Mouse (Mus musculus) liver, embryonic 13.5 days (tissue): ENCODE data around the gene Kif5c. TPM values are rescaled to one million over a fixed set of nuclear protein-coding genes. Genes with fewer than 3 reads are reported as not detected.

Experiments used
- ATAC-seq: fragments of 200-750 bp; cut with Nextera tagmentation; 2 replicates; pipeline ENCODE4 v1.8.0; 2017; ENCODE audit warnings: low read depth, mild to moderate bottlenecking, moderate number of reproducible peaks, moderate library complexity
- DNase-seq: peaks from one replicate; pipeline ENCODE4 v3.0.0; 2022
- H3K27ac ChIP-seq: fragments of 300-500 bp; sonication (generic); 2 replicates; pipeline ENCODE4 v1.5.1; 2015; ENCODE audit warnings: moderate library complexity, mild to moderate bottlenecking, inconsistent platforms
- H3K27me3 ChIP-seq: fragments of 300-500 bp; sonication (generic); 2 replicates; pipeline ENCODE4 v1.6.1; 2015; ENCODE audit warnings: mild to moderate bottlenecking, inconsistent platforms
- H3K36me3 ChIP-seq: fragments of 300-500 bp; sonication (generic); 2 replicates; pipeline ENCODE4 v1.6.1; 2015; ENCODE audit warnings: mild to moderate bottlenecking, inconsistent platforms
- H3K4me1 ChIP-seq: fragments of 300-500 bp; sonication (generic); replicated peaks from 2 replicates; pipeline ENCODE4 v1.6.1; 2015; ENCODE audit warnings: inconsistent platforms
- H3K4me2 ChIP-seq: fragments of 300-500 bp; sonication (generic); 2 replicates; pipeline ENCODE4 v1.6.1; 2015; ENCODE audit warnings: inconsistent platforms, mild to moderate bottlenecking, moderate library complexity
- H3K4me3 ChIP-seq: fragments of 300-500 bp; sonication (generic); replicated peaks from 2 replicates; pipeline ENCODE4 v1.5.1; 2015; ENCODE audit warnings: mild to moderate bottlenecking, inconsistent platforms
- H3K9ac ChIP-seq: fragments of 300-500 bp; sonication (generic); 2 replicates; pipeline ENCODE4 v1.6.1; 2015; ENCODE audit warnings: mild to moderate bottlenecking, inconsistent platforms
- H3K9me3 ChIP-seq: fragments of 300-500 bp; sonication (generic); replicated peaks from 2 replicates; pipeline ENCODE4 v1.6.1; 2016; ENCODE audit warnings: inconsistent platforms
- WGBS: fragments of 180-500 bp; shearing (Covaris S2); methylation state at CpG from one replicate; pipeline ENCODE4 v1.1.7; 2015; ENCODE audit not compliant: insufficient replicate concordance; 5-methylcytosine and 5-hydroxymethylcytosine counted together
- polyA plus RNA-seq: library from polyadenylated mRNA; unstranded; fragments of >200 nt; fragmentation: Nextera tagmentation; extraction: Ambion mirVana; gene quantifications from 2 replicates; pipeline ENCODE4 v1.2.1, GENCODE M21; 2015

Kif5c gene
- polyA plus RNA-seq, 1 experiment from 2014 or later, result 0.20 TPM

DNA sequence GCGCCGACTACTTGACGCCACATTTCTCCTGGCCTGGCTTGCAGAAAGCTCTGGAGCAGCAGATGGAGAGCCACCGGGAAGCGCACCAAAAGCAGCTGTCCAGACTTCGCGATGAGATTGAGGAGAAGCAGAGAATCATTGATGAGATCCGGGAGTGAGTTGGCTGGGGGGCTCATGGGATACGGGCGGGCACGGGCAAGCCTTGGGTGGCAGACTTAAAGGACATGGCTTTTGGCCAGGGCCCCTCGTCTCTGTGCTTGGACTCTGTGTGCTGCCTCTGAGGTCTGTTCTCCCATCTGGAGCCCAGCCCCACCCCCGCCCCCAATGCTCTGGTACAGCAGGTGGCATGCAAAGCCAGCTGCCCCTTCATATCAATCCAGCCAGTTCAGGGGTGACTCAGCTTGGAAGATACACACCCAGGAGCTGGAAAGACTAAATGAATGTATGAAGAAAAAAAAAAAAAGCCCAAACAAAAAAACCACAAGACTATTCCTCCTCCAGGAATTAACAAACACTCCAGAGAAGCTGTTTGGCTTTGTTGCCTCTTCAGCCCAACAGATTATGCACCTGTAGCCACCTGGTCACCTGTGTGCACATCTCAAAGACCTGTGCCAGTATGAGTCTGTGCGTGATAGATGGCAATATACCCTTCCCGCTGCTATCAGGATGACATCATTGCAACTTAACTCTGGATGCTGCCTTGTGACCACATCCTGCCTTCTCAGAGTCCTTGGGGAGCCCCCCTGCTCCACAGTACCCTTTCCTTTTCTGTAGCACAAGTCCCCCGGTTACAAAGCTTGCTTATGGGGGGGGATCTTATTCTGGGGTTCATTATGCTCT lies 123.0 kb downstream of the Kif5c start:
- no peak overlapping the region for H3K27ac ChIP-seq
- no peak for DNase-seq
- no peaks in the 10 kb centered on the region for H3K9me3 ChIP-seq
- H3K36me3 ChIP-seq, result no peaks in the 10 kb centered on the region
- ATAC-seq, result no peak
- H3K4me1 ChIP-seq, result no peaks in the 10 kb centered on the region
- no peak overlapping the region for H3K4me2 ChIP-seq
- H3K9ac ChIP-seq, result no peak overlapping the region
- no peak overlapping the region for H3K4me3 ChIP-seq
- 64% methylated on average over 16 of the region's 16 CpGs for WGBS
- H3K27me3 ChIP-seq, result no peaks in the 10 kb centered on the region

DNA sequence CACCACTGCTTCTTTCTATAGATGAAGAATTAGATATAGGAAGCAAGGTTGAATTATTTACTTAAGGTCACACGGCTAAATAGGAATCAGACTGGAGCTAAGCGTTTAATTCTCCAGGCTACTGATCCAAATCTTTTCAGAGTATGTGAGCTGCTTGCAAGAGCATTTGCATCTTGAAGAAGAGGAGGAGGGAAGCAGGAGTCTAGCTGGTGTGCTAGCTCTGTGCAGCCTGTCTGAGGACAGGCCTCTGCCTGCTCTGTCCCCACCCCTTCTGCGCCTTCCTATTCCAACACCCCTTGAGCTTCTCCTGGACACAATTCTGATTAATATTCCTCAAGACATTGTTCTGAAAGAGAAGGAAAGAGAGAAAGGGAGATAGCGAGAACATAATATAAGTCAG lies 123.8 kb downstream of the Kif5c start:
- H3K9me3 ChIP-seq, result no peaks in the 10 kb centered on the region
- H3K4me1 ChIP-seq, result no peaks in the 10 kb centered on the region
- DNase-seq (no peak), ATAC-seq (no peak)
- 65% methylated on average over 4 of the region's 4 CpGs for WGBS
- H3K4me2 ChIP-seq, result no peak overlapping the region
- H3K9ac ChIP-seq, result no peak overlapping the region
- H3K27me3 ChIP-seq, result no peaks in the 10 kb centered on the region
- H3K36me3 ChIP-seq, result no peaks in the 10 kb centered on the region
- H3K27ac ChIP-seq, result no peak overlapping the region
- H3K4me3 ChIP-seq, result no peak overlapping the region

DNA sequence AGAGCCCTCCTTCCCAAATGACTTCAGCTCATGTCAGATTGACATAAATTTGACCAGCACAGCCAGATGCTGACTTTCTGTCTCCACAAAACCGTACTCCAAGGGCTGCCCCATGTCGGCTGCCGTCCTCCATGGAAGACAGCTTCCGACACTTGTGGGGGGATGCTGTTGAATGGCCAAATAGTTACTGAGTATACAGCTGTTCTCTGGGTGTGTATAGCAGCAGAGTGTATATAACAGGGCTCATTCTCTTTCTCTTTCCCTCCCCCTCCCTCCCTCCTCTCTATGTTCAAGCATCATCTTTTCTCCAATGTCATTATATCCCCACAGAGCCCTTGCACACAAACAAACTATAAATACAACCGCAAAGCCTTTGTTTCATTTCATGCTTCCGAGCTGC lies 124.7 kb downstream of the Kif5c start:
- Histone ChIP-seq H3K9ac (no peak overlapping the region), H3K27ac (no peak overlapping the region), H3K4me1 (no peaks in the 10 kb centered on the region), H3K36me3 (no peaks in the 10 kb centered on the region), H3K4me3 (no peak overlapping the region), H3K27me3 (no peaks in the 10 kb centered on the region), H3K9me3 (no peaks in the 10 kb centered on the region), H3K4me2 (no peak overlapping the region)
- WGBS, result 55% methylated on average over 6 of the region's 6 CpGs
- no peak for ATAC-seq
- no peak for DNase-seq

DNA sequence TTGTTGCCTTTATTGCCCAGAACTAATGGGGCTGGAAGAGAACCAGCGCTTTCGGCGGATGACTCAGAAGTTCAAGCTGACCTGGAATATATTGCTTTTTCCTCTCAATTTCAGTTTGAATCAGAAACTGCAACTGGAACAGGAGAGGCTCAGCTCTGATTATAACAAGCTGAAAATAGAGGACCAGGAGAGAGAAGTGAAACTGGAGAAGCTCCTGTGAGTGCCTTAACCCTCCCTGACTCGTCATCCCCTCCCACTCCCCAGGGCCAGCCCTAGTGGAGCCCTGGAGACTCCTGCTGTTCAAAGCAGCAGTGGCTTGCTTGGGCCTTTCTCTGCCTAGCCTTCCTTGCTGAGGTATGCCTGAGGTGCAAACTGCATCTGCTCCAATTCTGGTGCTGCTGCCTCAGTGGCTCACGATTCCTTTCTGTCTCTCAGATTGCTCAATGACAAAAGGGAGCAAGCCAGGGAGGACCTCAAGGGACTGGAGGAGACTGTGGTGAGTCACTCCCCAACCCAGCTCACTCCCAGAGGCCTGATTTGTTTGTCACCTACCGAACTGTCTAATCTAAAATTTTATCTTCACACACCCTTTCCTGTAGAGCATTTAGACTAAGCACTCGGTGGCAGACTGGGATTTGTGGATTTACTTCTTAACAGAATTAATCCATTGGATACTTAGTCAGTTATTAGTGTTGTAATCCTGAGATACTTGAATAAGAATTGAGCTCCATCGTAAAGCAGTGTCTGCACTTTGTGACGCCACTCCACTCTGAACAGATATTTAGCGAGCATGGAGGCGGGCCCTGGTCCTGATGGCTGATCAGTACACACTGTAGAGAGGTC lies 125.4 kb downstream of the Kif5c start:
- DNase-seq (no peak), ATAC-seq (no peak)
- H3K4me3 ChIP-seq, result no peak overlapping the region
- no peaks in the 10 kb centered on the region for H3K36me3 ChIP-seq
- H3K4me1 ChIP-seq, result no peaks in the 10 kb centered on the region
- no peak overlapping the region for H3K9ac ChIP-seq
- no peak overlapping the region for H3K4me2 ChIP-seq
- H3K9me3 ChIP-seq, result no peaks in the 10 kb centered on the region
- no peaks in the 10 kb centered on the region for H3K27me3 ChIP-seq
- WGBS, result 50% methylated on average over 11 of the region's 11 CpGs
- H3K27ac ChIP-seq, result no peak overlapping the region

DNA sequence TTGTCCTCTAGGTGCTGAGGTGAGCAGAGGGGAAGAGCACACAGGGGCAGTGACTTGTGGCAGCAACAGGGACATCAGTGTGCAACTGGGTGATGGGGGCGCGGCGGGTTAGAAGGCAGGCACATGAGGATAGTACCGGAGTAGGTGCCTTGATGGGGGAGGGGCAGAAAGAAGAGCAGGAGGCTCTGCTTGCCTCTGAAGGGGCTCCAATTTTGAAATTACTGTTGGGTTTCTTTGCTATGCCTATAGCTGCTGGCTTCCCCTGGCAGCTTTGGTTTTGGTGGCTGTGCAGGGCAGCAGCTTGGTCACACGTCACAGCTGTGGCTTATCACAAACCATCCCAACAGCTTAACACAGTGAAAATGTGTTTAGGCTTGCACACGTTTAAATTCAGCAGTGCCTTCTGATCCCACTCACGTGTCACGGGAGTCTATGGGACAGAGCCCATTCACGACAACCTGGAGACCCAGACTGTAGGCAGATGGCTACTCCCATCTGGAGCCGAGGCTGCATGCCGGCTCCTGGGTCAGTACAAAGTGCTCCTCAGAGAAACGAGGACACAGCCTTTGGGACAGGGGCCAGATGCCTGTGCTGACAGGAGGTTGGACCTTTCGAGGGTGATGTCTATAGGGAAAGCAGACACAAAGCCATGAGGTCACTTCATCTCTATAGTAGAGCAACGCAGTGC lies 126.1 kb downstream of the Kif5c start:
- Histone ChIP-seq H3K4me3 (no peak overlapping the region), H3K4me2 (no peak overlapping the region), H3K9me3 (no peaks in the 10 kb centered on the region), H3K27ac (no peak overlapping the region), H3K4me1 (no peaks in the 10 kb centered on the region), H3K36me3 (no peaks in the 10 kb centered on the region), H3K27me3 (no peaks in the 10 kb centered on the region), H3K9ac (no peak overlapping the region)
- WGBS, result 66% methylated on average over 14 of the region's 14 CpGs
- ATAC-seq (no peak), DNase-seq (no peak)

DNA sequence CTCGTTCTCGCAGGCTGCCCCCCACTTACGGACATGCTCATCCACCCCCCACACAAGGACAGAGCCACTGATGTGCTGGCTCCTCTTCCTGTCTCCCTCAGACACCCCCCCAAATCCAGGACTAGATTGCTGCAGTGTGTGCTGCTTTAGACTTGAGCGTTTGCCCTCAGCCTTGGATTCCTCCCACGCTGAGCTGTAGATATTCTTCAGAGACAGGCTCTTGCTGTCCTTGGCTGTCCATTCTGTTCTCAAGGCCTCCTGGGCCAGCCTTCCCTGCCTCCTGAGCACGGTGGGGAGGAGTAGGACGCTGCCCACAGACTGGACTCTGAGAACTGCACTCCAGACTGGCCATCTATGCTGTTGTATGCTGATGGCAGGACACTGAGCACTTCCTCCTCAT lies 127.8 kb downstream of the Kif5c start:
- WGBS, result 51% methylated on average over 7 of the region's 7 CpGs
- Histone ChIP-seq H3K36me3 (no peaks in the 10 kb centered on the region), H3K27me3 (no peaks in the 10 kb centered on the region), H3K4me1 (no peaks in the 10 kb centered on the region), H3K4me3 (no peak overlapping the region), H3K9me3 (no peaks in the 10 kb centered on the region), H3K27ac (no peak overlapping the region), H3K9ac (no peak overlapping the region), H3K4me2 (no peak overlapping the region)
- no peak for ATAC-seq
- DNase-seq, result no peak

DNA sequence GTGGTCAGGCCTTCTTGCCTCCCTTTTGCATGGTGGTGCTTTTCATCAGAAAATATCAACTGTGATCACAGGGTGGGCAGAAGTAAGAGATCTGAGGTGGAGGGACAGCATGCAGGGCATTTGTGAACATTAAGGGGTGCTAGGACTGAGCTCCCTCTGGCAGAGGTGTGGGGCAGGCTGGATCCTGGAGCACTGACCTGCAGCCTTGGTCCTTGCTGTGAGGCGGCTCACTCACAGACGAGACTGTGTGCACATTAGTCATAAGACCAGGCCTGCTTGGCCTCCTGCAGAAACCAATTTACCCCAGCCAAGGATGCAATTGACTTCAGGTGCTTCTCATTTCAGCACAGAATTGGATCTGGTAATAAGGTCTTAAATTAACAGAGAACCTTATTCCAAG lies 128.6 kb downstream of the Kif5c start:
- H3K9me3 ChIP-seq, result no peaks in the 10 kb centered on the region
- H3K4me1 ChIP-seq, result no peaks in the 10 kb centered on the region
- H3K9ac ChIP-seq, result no peak overlapping the region
- ATAC-seq, result no peak
- H3K27ac ChIP-seq, result no peak overlapping the region
- DNase-seq, result no peak
- no peaks in the 10 kb centered on the region for H3K27me3 ChIP-seq
- no peaks in the 10 kb centered on the region for H3K36me3 ChIP-seq
- 65% methylated on average over 2 of the region's 2 CpGs for WGBS
- no peak overlapping the region for H3K4me3 ChIP-seq
- H3K4me2 ChIP-seq, result no peak overlapping the region

DNA sequence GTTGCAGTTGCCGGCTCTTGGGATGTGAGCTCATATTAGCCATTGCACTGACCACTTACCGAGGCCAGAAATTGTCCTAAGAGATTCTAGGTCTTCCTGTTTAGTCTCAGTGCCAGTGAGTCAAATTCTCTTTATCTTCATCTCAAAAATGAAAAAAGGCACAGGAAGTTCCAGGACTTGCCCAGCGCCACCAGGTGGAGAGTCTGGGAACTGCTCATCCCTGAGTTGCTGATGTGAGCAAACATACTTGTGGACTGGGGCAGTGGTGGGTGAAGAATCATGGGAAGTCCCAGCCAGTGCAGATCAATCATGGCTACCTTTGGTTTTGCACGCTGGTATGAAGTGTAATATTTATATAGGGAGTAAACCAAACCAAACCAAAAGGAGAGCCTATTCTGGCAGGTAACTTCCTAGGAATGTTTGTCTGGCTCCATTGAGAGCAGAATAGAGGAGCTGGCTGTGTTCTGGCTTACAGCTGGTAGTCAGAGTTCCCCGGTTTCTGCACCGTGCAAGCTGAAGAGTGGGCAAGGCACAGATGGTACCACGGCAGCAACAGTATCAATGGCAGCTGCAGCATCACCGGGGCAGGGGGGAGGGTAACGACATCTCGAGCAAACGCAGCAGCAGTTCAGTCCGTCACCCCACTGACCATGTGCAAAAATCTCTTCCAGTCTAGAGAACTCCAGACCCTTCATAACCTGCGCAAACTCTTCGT lies 129.7 kb downstream of the Kif5c start:
- H3K27me3 ChIP-seq, result no peaks in the 10 kb centered on the region
- DNase-seq (no peak), ATAC-seq (no peak)
- no peaks in the 10 kb centered on the region for H3K36me3 ChIP-seq
- H3K4me2 ChIP-seq, result no peak overlapping the region
- H3K4me3 ChIP-seq, result no peak overlapping the region
- no peaks in the 10 kb centered on the region for H3K9me3 ChIP-seq
- H3K9ac ChIP-seq, result no peak overlapping the region
- 63% methylated on average over 14 of the region's 14 CpGs for WGBS
- H3K27ac ChIP-seq, result no peak overlapping the region
- no peaks in the 10 kb centered on the region for H3K4me1 ChIP-seq

DNA sequence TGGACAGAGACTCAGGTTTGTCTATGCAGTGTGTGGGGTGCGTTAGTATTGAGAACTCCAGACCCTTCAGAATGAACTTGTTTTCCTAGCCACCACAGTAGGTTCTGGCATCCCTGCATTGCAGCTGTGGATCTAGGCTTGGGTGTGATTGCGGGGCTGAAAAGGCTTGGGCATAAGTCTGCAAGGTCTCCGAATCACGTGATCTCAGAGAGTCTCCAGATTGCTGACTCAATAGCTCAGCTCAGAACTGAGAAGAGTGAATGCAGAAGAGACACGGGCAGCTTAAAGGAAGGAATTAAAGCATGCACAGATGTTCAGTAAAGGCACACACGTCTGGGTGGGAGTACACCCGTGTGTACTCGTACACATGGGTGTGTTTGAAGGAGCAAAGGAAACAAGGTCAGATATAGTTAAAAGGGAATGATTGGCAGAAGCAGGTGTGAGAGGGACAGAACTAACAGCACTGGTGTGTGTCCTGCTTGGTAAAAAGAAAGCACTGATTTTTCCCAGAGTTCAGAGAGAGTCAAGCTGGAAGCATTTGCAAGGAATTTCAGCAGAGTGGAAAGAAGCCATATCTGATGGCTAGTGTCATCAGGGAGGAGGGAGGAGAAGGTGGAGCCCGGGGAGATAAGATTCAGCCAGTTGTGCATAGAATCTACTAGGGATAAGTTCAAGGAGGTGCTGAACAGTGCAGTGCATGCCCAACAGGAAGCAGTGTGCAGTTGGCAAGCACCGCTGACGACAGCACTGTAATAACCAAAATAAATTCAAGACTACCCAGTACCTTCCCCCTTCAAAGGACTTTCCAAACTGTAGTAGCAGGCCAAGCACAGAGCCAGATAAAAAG lies 130.9 kb downstream of the Kif5c start:
- Histone ChIP-seq H3K4me2 (no peak overlapping the region), H3K4me1 (no peaks in the 10 kb centered on the region), H3K9ac (no peak overlapping the region), H3K36me3 (no peaks in the 10 kb centered on the region), H3K4me3 (no peak overlapping the region), H3K27me3 (no peaks in the 10 kb centered on the region), H3K27ac (no peak overlapping the region), H3K9me3 (no peaks in the 10 kb centered on the region)
- DNase-seq (no peak), ATAC-seq (no peak)
- WGBS, result 58% methylated on average over 11 of the region's 11 CpGs

DNA sequence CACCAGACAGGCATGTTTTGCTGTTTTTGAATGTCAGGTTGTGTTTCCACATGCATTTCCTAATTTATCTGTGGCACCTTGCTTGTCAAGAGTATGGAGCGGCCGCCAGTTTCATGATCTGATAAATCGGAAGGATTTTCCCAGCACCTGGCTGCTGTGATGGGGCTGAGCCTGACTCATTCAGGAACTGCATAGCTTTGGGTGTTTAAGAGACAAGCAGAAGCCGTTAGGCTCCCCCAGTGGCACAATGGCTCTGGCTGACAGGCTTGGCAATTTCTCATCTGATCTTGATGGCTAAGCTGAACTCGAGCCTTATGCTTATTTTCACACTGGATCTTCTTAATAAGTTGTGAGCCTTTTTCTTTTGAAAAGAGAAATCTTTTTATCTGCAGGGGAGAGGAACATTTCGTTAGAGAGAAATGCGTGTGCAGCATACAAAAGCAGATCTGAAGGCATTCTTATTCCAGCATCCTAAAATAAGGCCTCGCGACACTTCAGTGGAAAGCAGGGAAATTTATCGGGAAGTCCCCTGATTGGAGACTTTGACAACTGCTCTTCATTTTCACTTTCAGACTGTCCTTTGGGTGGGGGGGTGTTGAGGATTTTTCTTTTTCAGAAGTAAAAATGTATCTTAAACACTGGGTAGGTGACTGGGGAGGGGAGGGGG lies 132.6 kb downstream of the Kif5c start:
- ATAC-seq, result no peak
- 72% methylated on average over 10 of the region's 10 CpGs for WGBS
- no peak for DNase-seq
- Histone ChIP-seq H3K27ac (no peak overlapping the region), H3K4me2 (no peak overlapping the region), H3K27me3 (no peaks in the 10 kb centered on the region), H3K36me3 (no peaks in the 10 kb centered on the region), H3K4me1 (no peaks in the 10 kb centered on the region), H3K9ac (no peak overlapping the region), H3K4me3 (no peak overlapping the region), H3K9me3 (no peaks in the 10 kb centered on the region)
